Mouse (Mus musculus): ENCODE measurements around the gene Sgms2. TPM values are rescaled to one million over a fixed set of nuclear protein-coding genes. Genes with fewer than 3 reads are reported as not detected.
"Not testable (repeated sequence)": the region's sequence is repeated elsewhere in the genome, so short reads cannot be mapped to it uniquely, and the experiment has no call there.

The Sgms2 gene
- polyA plus RNA-seq, 1 experiment, result 0.44 TPM

DNA sequence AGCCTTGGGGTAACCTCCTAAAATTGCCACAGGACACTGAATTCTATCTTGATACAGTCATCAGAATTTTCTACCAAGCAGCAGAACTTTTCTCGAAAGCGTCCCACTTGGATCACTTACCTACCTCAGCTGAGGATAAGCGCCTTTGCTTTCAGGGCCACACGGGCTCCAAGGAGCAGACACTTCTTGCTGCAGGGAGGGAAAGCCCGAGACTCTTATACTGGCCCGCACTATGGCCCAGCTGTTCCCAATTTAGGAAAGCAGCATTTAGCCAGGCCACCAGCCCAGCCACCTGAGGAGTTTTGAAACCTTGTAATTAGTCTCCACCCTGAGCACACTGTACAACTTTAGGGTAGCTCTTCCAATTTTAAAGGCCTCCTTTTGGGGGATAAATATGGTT is 147.9 kb downstream of the Sgms2 start:
- no peak overlapping the region for H3K27ac ChIP-seq (ENCODE audit: control insufficient read depth, insufficient read depth, low read length)
- no peaks in the 10 kb centered on the region for H3K4me1 ChIP-seq (replicated peaks; ENCODE audit: control insufficient read depth, insufficient read depth, low read length)
- TF ChIP-seq POLR2A (IDR thresholded peaks at IDR 0.05; ENCODE audit: control insufficient read depth, extremely low read depth, insufficient read depth, low read length, poor library complexity) (no peak), CTCF (IDR thresholded peaks at IDR 0.05; ENCODE audit: borderline replicate concordance, control insufficient read depth, extremely low read depth, insufficient read depth, low read length, poor library complexity) (no peak)
- no peaks in the 10 kb centered on the region for H3K27me3 ChIP-seq (ENCODE audit: control insufficient read depth, insufficient read depth, low read length)
- WGBS, result 99% methylated on average over 6 of the region's 6 CpGs
- no peaks in the 10 kb centered on the region for H3K36me3 ChIP-seq (ENCODE audit: control insufficient read depth, insufficient read depth, low read length)
- H3K4me3 ChIP-seq (ENCODE audit: control insufficient read depth, insufficient read depth, low read length), result no peak overlapping the region
- no peak for DNase-seq

DNA sequence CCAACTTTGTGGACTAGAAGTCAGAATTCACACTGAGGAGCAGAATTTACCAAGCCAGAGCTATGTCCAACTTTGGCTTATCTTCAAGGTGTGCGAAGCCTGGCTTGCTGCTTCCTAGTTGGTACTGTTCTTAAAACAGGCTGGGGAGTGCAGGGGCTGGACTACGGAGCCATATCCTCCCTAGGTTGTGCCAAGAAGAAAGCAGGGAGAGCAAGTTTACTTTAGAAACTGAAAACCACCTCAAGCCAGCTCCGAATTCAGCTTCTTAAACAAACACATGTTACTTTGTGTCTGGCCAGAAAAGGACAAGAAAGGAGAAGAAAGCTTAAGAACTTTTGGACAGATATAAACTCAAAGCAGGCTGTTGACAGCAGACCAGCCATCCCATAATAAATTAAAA is 150.3 kb downstream of the Sgms2 start:
- TF ChIP-seq POLR2A (IDR thresholded peaks at IDR 0.05; ENCODE audit: control insufficient read depth, extremely low read depth, insufficient read depth, low read length, poor library complexity), result no peak
- TF ChIP-seq CTCF (IDR thresholded peaks at IDR 0.05; ENCODE audit: borderline replicate concordance, control insufficient read depth, extremely low read depth, insufficient read depth, low read length, poor library complexity), result no peak
- Histone ChIP-seq H3K36me3 (ENCODE audit: control insufficient read depth, insufficient read depth, low read length) (no peaks in the 10 kb centered on the region), H3K27ac (ENCODE audit: control insufficient read depth, insufficient read depth, low read length) (no peak overlapping the region), H3K4me3 (ENCODE audit: control insufficient read depth, insufficient read depth, low read length) (no peak overlapping the region), H3K27me3 (ENCODE audit: control insufficient read depth, insufficient read depth, low read length) (no peaks in the 10 kb centered on the region), H3K4me1 (replicated peaks; ENCODE audit: control insufficient read depth, insufficient read depth, low read length) (no peaks in the 10 kb centered on the region)
- no peak for DNase-seq
- WGBS, result 88% methylated on average over 3 of the region's 3 CpGs

DNA sequence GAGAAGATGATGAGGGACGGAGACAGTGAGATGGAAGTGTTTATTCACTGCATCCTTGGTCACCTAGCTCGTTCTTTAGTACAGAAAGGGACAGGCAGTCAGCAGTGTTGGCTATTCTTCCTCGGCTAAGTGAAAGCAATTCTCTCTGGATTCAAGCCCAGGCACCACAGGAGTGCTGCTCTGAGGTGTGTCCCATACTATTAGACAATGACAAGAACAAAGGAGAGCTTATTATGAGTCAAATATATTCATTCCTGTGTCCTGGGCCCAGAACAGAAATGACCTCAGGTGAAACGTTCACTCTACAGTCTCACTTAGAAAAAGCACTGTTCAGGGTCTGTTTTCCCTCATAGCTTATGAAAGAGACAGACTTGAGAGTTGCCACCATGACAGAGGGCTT is 151.9 kb downstream of the Sgms2 start:
- WGBS, result 92% methylated on average over 4 of the region's 4 CpGs
- no peaks in the 10 kb centered on the region for H3K27me3 ChIP-seq (ENCODE audit: control insufficient read depth, insufficient read depth, low read length)

DNA sequence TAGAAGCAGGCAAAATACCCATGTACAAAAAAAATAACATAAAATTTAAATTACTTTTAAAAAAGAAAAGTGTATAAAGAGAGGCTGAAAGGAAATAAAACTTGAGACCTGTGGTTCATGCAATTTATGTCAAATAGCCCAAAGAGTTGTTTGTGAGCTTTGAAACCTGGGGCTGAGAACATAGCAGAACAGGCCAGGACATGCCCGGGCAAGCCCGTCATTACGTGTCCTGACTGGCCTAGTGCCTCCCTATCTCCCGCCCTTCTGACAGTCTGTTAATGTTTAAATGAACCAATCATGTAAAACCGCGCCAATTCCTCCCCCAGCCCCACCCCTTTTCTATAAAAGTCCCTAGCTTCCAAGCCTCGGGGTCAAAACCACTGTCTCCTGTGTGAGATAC is 153.5 kb downstream of the Sgms2 start:
- not testable (repeated sequence) for H3K27me3 ChIP-seq (ENCODE audit: control insufficient read depth, insufficient read depth, low read length); H3K27ac ChIP-seq (ENCODE audit: control insufficient read depth, insufficient read depth, low read length); H3K4me3 ChIP-seq (ENCODE audit: control insufficient read depth, insufficient read depth, low read length); H3K36me3 ChIP-seq (ENCODE audit: control insufficient read depth, insufficient read depth, low read length); DNase-seq
- WGBS, result 95% methylated on average over 7 of the region's 7 CpGs
- peaks cover 21% of the 10 kb centered on the region for H3K4me1 ChIP-seq (replicated peaks; ENCODE audit: control insufficient read depth, insufficient read depth, low read length)

More for the DNA sequence above, 151.9 kb downstream of the Sgms2 start:
- TF ChIP-seq CTCF (IDR thresholded peaks at IDR 0.05; ENCODE audit: borderline replicate concordance, control insufficient read depth, extremely low read depth, insufficient read depth, low read length, poor library complexity) (no peak), POLR2A (IDR thresholded peaks at IDR 0.05; ENCODE audit: control insufficient read depth, extremely low read depth, insufficient read depth, low read length, poor library complexity) (no peak)
- H3K27ac ChIP-seq (ENCODE audit: control insufficient read depth, insufficient read depth, low read length), result no peak overlapping the region
- H3K36me3 ChIP-seq (ENCODE audit: control insufficient read depth, insufficient read depth, low read length), result no peaks in the 10 kb centered on the region
- H3K4me3 ChIP-seq (ENCODE audit: control insufficient read depth, insufficient read depth, low read length), result no peak overlapping the region
- H3K4me1 ChIP-seq (replicated peaks; ENCODE audit: control insufficient read depth, insufficient read depth, low read length), result peaks cover 13% of the 10 kb centered on the region
- DNase-seq, result no peak

DNA sequence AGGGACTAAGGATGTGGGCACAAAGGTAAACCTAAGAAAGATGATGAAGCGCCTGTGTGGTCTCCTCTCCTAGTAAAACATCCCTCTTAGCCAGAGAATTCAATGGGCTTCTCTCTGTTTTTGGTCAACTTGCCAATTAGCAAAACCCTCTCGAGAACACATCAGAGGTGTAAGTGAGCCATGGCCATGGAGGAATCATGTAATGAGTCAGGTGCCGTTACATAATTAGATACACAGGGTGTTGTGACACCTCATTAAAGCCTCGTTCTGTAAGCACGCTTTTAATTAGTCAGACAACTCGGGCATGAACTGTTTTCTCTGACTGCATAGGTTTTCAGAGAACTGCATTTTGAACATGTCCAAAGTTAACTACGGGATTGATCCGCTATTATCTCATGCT is 154.6 kb downstream of the Sgms2 start:
- Histone ChIP-seq H3K4me1 (replicated peaks; ENCODE audit: control insufficient read depth, insufficient read depth, low read length) (peaks cover 21% of the 10 kb centered on the region), H3K27ac (ENCODE audit: control insufficient read depth, insufficient read depth, low read length) (no peak overlapping the region), H3K27me3 (ENCODE audit: control insufficient read depth, insufficient read depth, low read length) (no peaks in the 10 kb centered on the region), H3K36me3 (ENCODE audit: control insufficient read depth, insufficient read depth, low read length) (no peaks in the 10 kb centered on the region), H3K4me3 (ENCODE audit: control insufficient read depth, insufficient read depth, low read length) (no peak overlapping the region)
- TF ChIP-seq POLR2A (IDR thresholded peaks at IDR 0.05; ENCODE audit: control insufficient read depth, extremely low read depth, insufficient read depth, low read length, poor library complexity) (no peak), CTCF (IDR thresholded peaks at IDR 0.05; ENCODE audit: borderline replicate concordance, control insufficient read depth, extremely low read depth, insufficient read depth, low read length, poor library complexity) (no peak)
- WGBS, result 97% methylated on average over 8 of the region's 8 CpGs
- no peak for DNase-seq

DNA sequence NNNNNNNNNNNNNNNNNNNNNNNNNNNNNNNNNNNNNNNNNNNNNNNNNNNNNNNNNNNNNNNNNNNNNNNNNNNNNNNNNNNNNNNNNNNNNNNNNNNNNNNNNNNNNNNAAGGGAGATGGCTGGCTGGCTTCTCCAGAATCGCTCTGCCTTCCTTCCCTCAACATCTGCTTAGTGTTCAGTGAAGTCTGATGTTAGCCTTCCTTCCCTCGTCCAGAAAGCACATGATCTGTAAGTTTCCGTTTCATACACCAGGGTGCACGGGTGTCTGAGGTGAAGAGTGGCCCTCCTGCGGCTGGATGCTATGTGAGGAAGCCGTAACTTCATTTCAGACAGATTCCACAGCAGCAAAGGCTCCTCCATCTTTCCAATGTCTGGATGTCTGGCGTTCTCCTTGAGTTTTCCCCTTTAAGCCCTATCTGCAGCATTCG is 156.1 kb downstream of the Sgms2 start:
- H3K27ac ChIP-seq (ENCODE audit: control insufficient read depth, insufficient read depth, low read length), result no peak overlapping the region
- peaks cover 23% of the 10 kb centered on the region for H3K4me1 ChIP-seq (replicated peaks; ENCODE audit: control insufficient read depth, insufficient read depth, low read length)
- 14% methylated on average over 8 of the region's 8 CpGs for WGBS
- peak; percentile 22 for DNase-seq
- H3K36me3 ChIP-seq (ENCODE audit: control insufficient read depth, insufficient read depth, low read length), result no peaks in the 10 kb centered on the region
- TF ChIP-seq POLR2A (IDR thresholded peaks at IDR 0.05; ENCODE audit: control insufficient read depth, extremely low read depth, insufficient read depth, low read length, poor library complexity) (no peak), CTCF (IDR thresholded peaks at IDR 0.05; ENCODE audit: borderline replicate concordance, control insufficient read depth, extremely low read depth, insufficient read depth, low read length, poor library complexity) (no peak)
- no peak overlapping the region for H3K4me3 ChIP-seq (ENCODE audit: control insufficient read depth, insufficient read depth, low read length)
- no peaks in the 10 kb centered on the region for H3K27me3 ChIP-seq (ENCODE audit: control insufficient read depth, insufficient read depth, low read length)

DNA sequence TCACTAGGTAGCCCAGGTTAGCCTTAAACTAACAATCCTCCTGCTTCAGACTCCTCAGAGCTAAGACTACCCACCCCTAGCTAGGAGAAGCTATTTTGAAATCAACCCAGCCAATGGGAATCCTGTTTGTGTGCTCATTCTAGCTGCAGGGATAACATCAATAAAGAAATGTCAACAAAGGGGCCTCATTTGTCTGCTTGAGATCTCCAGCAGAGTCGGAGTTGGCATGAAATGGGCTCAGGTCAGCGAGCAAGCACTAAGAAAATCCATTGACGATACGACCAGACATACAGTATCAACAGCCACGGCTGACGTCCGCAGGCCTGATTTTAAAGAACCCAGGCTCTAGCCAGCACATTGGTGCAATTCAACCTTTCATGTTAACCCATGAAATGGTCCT is 164.0 kb downstream of the Sgms2 start:
- TF ChIP-seq POLR2A (IDR thresholded peaks at IDR 0.05; ENCODE audit: control insufficient read depth, extremely low read depth, insufficient read depth, low read length, poor library complexity), result no peak
- no peak for TF ChIP-seq CTCF (IDR thresholded peaks at IDR 0.05; ENCODE audit: borderline replicate concordance, control insufficient read depth, extremely low read depth, insufficient read depth, low read length, poor library complexity)
- Histone ChIP-seq H3K36me3 (ENCODE audit: control insufficient read depth, insufficient read depth, low read length) (no peaks in the 10 kb centered on the region), H3K4me3 (ENCODE audit: control insufficient read depth, insufficient read depth, low read length) (no peak overlapping the region), H3K4me1 (replicated peaks; ENCODE audit: control insufficient read depth, insufficient read depth, low read length) (peaks cover 6% of the 10 kb centered on the region), H3K27ac (ENCODE audit: control insufficient read depth, insufficient read depth, low read length) (no peak overlapping the region), H3K27me3 (ENCODE audit: control insufficient read depth, insufficient read depth, low read length) (no peaks in the 10 kb centered on the region)
- no peak for DNase-seq
- WGBS, result 97% methylated on average over 7 of the region's 7 CpGs
